Mouse (Mus musculus) right cerebral cortex, postnatal 10 days (tissue): Measurements from ENCODE around the gene S100a11.

Source experiments
- DNase-seq, 2 experiments: peaks; one replicate each; pipeline ENCODE4 v3.0.0; 2021; ENCODE audit warnings: low spot score in 2 of 2

S100a11 gene

GRCm38 (mm10) chr3:93557471-93557870 lies 37.2 kb downstream of the S100a11 start:
- DNase-seq = no peak

GRCm38 (mm10) chr3:93559961-93560360 lies 39.7 kb downstream of the S100a11 start:
- DNase-seq = no peak

GRCm38 (mm10) chr3:93562372-93562771 lies 42.1 kb downstream of the S100a11 start:
- no peak for DNase-seq

GRCm38 (mm10) chr3:93563216-93563615 lies 42.9 kb downstream of the S100a11 start:
- no peak for DNase-seq

- no peak for DNase-seq
Measured at GRCm38 (mm10) chr3:93566892-93567291, 46.6 kb downstream of the S100a11 start.

- no peak for DNase-seq
Measured at GRCm38 (mm10) chr3:93567721-93568120, 47.4 kb downstream of the S100a11 start.

GRCm38 (mm10) chr3:93568428-93569040 lies 48.2 kb downstream of the S100a11 start:
- DNase-seq = peak in 1 of 2 experiments; percentile 39

- DNase-seq = no peak
Measured at GRCm38 (mm10) chr3:93569046-93569445, 48.8 kb downstream of the S100a11 start.

- DNase-seq = no peak
Measured at GRCm38 (mm10) chr3:93572058-93572791, 51.9 kb downstream of the S100a11 start.
